Mouse (Mus musculus): Measurements from ENCODE around the gene Mrps18a.

The Mrps18a gene

DNA sequence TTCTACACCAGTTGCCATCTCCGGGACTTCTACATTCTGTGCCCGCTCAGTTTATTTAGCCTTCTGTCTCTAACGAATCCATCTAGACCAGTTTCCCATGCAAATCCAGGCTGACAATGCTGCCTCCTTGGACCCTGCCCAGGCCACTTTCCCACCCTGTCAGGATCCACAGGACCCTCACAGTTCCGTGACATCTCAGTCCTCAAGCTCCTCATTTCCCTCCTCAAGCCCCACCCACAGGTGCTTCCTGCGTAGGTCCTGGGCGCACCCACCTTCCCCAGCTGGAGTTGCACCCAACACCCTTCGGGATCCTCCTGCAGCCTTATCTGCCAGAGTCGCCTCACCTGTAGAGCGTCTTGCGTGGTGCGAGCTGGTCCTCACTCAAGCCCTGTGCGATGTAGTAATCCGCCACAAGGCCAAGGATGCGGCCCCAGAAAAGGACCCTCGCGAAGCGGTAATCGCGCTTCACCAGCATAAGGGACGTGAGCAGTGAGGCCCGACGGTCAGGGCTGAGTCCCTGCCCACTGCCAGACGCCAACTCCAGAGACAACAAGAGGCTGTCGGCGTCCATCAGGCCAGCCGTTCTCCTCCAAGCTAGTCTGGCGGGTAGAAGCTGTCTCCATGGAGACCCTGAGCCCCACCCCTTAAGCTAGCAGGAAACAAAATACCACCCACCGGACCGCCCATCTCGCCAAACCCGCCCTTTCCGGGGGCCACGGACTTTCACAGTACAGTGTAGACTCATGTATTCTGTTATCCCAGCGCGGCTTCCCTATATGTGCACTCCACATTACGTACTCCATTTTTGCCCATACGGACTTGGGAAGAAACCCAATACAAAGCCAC, 33.0 kb downstream of the Mrps18a start, which contains the start of gene Rsph9:
TSS of gene Rsph9 (minus strand) at position 639 of the 846 bp plus-strand sequence.
- in situ Hi-C loops (cut with MboI, MseI): no loop called here

DNA sequence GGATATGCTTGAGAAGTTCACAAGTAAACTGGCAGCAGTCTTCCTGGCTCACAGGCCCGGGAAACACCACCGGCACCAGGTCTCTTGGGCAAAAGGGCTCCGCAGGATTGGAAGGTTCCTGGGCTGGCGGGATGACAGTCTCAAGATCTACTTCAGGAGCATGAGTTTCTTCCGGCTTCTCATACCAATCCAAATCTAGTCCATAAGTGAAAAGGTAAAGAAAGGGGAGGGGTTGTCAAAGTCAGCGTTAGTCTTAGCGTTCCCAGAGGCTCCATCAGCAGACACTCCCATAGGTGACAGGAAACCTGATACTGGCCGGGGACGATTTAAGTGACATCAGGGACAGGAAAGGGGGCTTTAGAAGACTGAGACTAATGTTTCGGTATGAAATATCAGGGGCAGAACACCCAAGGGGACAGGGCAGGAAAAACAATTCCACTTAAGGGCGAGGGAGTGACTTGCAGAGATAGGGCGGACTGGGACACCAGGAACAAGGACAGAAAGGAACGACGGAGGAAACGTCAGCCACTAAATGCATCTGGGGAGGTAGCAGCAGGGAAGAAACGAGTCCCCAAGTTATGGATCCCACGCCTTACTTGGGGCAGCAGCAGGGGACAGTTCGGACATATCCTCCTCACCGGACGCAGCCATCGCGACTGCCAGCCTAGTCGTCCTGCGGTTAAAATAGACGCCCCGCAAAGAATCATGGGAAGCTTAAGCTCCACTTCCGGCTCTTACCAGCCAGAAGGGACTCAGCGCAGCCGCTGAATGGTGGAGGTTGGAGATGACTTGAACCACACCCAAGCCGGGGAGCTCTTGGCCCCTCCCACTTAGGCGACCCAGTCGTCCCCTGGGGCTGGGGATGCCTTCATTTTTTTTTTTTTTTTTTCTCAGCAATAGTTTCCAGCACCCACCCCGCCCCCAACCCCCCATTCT, 42.3 kb downstream of the Mrps18a start, which contains the start of gene Mad2l1bp:
TSS of gene Mad2l1bp (minus strand) at position 707 of the 936 bp plus-strand sequence.
- in situ Hi-C loops (cut with MboI, MseI): no loop called here

DNA sequence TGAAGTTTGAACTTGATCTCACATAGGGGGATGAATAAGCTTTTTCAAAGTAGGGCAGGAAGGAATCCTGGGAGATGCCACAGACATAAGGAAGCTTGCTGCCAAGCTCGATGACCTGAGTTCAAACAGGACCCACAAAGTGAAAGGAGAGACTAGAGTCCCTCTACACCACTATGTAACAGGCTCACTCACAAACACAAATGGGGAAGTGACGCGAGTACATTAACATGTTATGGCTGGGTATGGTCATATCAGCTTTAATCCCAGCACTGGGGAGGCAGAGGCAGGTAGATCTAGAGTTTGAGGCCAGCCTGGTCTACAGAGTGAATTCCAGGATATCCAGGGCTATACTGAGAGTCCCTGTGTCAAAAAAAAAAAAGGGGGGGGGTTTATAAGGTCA, 43.5 kb downstream of the Mrps18a start:
- in situ Hi-C loops (cut with MboI, MseI): no loop called here

DNA sequence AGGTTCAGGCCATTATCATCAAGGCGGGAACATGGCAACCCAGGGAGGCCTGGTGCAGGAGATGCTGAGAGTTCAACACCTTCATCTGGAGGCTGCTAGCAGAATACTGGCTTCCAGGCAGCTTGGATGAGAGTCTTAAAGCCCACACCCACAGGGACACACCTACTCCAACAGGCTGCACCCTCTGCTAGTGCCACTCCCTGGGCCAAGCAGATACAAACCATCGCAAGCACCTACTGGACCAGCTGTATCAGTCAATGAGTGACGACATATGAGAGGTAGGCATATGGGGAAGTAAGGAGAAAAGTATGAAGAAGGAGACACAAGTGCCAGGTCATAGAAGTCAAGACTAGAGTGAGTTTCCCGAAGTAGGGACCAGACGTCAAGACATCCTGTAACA, 45.9 kb downstream of the Mrps18a start:
- in situ Hi-C loops (cut with MboI, MseI): no loop called here

DNA sequence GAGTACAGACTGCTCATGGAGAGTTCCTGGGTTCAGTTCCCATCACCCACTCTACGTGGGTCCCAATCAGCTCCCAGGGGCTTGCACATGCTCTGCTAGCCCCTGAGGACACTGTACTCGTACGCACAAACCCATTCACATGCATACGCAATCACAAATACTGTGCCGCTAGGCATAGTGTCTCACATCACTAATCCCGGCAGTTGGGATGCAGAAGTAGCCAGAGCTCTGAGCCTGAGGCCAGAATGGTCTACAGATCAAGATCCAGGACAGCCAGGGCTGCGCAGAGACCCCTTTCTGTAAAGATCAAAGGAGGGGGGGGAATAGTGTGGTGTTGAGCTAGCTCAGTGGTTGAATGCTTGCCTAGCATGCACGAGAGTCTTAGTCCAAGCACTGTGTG, 46.3 kb downstream of the Mrps18a start:
- in situ Hi-C loops (cut with MboI, MseI): no loop called here

DNA sequence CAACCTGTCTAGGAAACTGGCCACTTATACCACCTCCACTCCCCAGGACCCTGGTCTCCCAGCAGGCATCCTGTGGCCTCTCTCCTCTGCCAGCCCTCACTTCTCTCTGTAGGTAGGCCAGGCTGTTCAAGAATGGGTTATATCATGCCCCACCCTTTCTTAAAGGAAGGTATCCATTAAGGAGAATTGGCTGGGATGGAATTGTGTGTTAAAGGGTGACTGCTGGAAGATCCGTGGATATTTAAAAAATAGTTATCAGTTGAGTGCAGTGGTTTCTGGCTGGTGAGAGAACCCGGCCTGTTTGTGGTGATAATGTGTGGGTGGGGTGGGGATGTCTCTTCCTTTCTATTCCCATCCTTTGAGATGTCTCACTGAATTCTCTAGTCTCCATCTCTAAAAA, 48.5 kb downstream of the Mrps18a start:
- in situ Hi-C loops (cut with MboI, MseI): no loop called here

DNA sequence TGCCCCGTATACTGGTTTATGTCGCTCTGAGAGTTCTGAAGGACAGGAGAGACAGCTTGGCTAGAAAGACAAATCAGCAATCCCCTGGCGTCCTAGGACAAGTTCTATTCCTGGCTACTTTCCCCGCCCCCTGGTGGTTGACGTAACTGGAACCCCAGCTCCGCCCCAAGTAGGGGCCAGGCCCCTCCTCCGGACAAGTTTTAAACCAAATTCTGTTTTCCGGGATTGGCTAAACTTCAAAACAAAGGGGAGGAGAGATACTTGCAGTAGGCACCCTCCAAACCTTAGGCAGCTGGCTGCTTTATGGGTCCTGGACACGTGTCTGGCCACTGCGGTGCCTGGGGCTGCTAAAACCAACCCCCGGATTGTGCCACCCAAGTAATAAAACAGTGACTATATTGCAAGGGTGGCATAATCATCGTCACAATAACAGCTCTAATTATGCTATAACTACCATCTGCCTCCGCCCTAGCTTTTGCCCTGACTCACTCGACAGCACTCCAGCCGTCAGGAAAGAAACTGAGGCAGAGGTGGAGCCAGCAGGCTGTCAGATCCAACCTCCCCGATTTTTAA, 49.4 kb downstream of the Mrps18a start:
- in situ Hi-C loops (cut with MboI, MseI): no loop called here

DNA sequence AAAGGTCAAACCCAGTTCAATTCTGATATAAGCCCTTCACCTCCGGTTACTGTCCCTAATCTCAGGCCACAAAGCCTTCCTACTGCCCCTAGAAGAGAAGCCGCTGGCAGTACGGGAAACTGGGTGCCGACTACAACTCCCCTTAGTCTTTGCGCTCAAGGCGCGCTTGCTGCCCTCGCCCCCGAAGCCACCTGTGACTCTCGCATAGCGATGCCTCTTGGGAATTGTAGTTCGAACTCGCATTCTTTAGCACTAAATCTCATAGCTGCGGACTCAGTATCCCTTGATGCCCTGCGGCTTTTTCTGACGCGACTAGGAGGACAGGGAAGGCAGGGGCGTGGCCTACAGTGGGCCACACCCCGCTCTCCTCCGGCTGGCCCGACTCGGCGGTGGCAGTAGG, 49.9 kb downstream of the Mrps18a start, which contains the start of gene Gtpbp2:
TSS of gene Gtpbp2 (plus strand) at position 347 of the 400 bp plus-strand sequence.
- in situ Hi-C loops (cut with MboI, MseI): no loop called here

DNA sequence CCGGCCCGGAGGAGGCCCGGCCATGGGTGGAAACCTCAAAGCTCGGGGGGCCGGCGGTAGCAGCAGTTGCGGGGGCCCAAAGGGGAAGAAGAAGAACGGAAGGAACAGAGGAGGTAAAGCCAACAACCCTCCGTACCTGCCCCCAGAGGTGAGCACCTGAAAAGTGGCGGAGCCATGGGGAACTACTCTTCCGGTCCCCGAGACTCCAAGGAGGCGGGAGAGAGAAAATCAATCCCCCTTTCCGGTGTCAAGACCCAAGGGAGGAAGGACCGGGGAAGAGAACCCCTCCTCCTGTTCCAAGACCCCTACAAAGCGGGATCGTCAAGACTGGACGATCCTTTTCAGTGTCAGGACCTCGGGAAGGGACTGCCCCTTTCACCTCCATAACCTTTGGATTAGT, 50.4 kb downstream of the Mrps18a start:
- in situ Hi-C loops (cut with MboI, MseI): no loop called here

DNA sequence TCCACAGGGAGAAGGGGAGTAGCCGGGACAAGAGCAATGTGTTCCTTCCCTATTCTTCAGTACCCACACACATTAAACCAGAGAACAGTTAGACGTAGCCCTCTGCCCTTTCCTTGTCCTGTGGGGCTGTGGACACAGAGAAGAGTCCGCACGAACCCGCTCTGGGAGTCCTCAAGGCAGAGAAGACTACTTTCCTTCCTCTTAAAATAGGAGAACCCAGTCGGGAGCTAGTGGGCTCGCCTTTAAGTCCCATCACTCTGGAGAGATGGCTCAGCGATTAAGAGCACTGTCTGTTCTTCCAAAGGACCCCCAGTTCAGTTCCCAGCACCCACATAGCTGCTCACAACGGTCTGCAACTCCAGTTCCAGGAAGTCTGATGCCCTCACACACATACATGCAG, 50.9 kb downstream of the Mrps18a start:
- in situ Hi-C loops (cut with MboI, MseI): no loop called here

DNA sequence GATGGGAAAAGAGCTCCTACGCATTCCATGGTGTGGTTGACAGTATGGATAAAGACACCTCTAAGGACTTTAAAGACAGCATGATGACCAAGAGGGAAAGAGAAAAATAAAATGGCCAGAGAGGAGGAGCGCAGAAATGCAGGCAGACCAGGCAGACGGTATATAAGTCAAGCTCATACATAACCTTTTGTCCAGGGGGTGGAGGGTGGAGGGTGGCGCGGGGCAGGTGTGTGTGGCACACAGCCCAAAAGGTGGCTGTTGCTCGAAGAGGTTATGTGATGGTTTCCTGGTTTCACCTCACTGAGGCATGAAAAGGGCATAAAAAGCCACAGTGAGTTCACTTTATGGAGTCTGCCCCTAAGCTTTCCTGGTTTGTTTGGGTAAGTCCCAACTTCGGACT, 51.8 kb downstream of the Mrps18a start:
- in situ Hi-C loops (cut with MboI, MseI): no loop called here

DNA sequence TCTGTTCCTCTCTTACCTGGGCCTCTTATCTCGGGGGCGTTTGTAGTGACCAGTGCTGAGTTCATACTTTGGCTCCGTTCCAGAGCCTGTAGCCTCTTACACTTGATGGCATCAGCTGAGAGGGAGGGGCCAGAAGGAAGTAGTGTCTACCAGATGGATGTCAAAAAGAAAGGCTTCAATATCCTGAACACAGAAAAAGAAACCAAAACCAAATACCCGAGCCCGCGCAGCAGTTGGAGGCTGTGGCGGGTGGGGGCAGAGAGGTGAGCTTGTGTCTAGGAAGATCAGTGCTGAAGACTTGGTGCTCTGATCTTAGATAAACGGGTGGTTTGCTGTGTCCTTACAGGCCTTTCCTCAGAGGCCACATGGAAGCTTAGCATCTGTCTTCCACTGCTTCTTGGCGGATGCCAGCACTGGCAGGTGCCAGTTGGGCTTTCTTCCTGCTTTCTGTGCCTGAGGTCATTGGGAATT, 52.2 kb downstream of the Mrps18a start:
- in situ Hi-C loops (cut with MboI, MseI): no loop called here

DNA sequence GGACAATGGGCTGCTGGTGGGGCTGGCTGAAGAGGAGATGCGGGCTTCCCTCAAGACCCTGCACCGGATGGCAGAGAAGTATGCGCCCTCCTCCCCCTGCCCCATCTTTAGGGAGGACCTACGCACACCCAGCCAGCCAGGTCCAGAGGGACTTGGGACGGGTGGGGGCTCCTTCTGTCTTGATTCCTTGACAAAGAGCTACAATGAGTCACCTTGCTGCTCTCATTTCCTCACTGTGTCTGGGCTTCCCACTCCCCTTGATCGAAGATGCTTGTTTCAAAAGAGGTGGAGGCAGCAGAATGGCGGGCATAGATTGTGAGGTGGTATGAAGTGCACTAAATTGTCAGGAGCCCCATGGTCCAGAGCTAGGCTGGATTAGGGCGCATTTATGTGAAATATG, 53.5 kb downstream of the Mrps18a start:
- in situ Hi-C loops (cut with MboI, MseI): no loop called here

DNA sequence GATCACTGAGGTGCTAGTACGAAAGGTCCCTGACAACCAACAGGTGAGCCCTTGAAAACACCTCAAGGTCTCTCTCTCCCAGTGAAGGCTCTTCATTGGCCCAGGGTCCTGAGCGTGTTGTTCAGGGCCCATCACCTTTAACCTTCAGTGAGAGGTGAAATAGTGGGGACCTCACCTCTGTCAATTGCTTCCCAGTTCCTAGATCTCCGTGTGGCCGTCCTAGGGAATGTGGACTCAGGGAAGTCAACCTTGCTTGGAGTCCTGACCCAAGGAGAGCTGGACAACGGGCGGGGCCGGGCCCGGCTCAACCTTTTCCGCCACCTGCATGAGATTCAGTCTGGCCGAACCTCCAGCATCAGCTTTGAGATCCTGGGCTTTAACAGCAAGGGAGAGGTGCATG, 54.0 kb downstream of the Mrps18a start:
- in situ Hi-C loops (cut with MboI, MseI): no loop called here

DNA sequence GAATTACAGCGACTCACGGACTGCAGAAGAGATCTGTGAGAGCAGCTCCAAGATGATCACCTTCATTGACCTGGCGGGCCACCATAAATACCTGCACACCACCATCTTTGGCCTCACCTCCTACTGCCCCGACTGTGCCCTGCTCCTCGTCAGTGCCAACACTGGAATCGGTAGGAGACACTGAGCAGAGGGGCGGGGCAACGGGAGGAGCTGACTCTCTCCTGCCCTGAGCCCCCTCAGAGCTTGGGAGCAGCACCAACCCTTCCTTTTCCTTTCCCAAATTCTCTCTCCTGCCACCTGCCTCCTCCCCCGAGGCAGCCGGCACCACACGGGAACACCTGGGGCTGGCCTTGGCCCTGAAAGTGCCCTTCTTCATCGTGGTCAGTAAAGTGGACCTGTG, 54.7 kb downstream of the Mrps18a start:
- in situ Hi-C loops (cut with MboI, MseI): no loop called here

DNA sequence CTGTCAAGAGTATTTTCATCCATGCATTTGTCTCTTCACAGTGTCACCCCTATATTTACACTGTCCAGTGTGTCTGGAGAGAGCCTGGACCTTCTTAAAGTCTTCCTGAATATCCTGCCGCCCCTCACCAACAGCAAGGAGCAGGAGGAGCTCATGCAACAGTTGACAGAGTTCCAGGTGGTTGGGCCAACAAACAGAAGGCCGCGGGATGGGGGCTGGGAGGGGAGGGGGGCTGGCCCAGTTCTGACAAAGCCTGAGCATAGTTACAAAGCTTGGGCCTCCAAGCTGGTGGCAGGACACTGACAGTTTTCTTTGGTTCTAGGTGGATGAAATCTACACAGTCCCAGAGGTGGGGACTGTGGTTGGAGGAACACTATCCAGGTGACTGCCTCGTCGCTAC, 55.5 kb downstream of the Mrps18a start:
- in situ Hi-C loops (cut with MboI, MseI): no loop called here

DNA sequence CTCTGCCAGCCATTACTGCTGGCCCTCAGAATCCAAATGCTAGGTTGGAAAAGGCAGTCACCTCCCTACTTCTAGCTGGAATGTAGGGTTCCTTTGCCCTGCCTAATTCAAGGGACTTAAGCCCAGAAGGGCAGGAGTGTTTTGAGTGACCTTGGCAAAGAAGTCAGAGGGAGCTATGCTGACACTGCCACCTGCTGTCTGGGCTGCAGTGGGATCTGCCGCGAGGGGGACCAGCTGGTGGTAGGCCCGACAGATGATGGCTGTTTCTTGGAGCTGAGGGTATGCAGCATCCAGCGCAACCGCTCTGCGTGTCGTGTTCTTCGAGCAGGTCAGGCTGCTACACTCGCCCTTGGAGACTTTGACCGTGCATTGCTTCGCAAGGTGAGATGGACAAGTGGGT, 56.2 kb downstream of the Mrps18a start:
- in situ Hi-C loops (cut with MboI, MseI): no loop called here

DNA sequence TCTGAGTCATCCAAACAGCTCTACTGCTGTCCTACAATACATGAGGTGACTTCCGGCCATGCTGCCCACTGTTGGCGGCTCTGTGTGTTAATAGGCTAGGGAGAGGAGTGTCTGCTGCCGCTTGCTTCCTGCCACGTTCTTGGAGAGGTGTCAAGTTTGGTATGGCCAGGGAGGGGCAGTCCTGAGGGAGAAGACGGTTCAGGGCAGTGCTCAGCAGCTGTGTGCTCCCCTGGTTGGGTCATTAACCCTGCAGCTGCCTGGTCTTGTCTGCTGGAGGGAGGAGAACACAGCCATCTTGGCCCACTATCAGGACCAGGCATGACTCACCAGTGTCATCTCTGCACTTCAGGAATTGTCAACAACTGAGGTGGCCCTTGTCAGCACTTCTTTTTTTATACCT, 57.5 kb downstream of the Mrps18a start:
- in situ Hi-C loops (cut with MboI, MseI): no loop called here

DNA sequence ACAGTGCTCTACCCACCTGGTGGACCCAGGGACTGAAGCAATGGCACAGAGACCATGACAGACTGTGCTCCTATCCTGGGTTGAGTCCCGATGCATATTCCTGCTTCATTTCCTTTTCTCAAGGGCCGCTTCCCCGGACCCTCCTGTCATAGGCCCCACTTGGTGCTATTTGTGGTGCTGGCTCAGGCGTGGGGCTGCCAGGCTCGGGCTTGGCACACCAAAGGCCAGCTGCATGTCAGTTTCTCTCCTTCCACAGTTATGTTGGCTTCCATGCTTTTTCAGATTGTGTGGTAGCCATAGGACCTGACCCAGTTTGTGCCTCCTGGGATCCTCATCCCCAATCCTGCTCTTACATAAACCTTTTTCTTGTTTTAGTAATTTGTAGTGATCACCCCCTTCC, 58.0 kb downstream of the Mrps18a start:
- in situ Hi-C loops (cut with MboI, MseI): no loop called here

DNA sequence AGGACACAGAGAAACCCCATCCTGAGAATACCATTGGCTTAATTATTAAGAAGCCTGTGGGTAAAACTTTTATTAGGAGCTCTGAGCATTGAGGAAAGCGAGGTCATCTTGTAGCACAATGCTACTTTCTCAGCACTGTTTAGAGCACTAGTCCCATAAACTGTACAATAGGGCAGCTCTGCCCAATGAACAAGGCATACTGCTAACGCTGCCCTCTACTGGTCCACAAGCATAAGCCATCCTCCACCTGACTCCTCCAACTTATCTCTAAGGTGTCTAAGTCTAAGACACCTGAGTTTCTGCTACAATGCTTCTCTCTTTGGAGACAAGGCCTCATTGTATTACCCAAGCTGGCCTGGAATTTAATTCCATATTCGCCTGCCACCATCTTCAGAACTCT, 59.8 kb downstream of the Mrps18a start:
- in situ Hi-C loops (cut with MboI, MseI): no loop called here
